Mouse (Mus musculus): ENCODE results near the gene Kcnn3. TPM values are rescaled to one million over a fixed set of nuclear protein-coding genes. Genes with fewer than 3 reads are reported as not detected.

The Kcnn3 gene
- 6.1 and 9.9 TPM in 2 replicates for polyA plus RNA-seq (2014; fragmentation: Nextera tagmentation; extraction: Ambion mirVana)

- no peaks in the 10 kb centered on the region for H3K36me3 ChIP-seq (ENCODE audit: control insufficient read depth, insufficient read depth, low read length)
- H3K9me3 ChIP-seq (ENCODE audit: control insufficient read depth, low read length), result no peaks in the 10 kb centered on the region
- H3K4me3 ChIP-seq (ENCODE audit: low read depth, low read length), result peak within 1 kb of the TSS; percentile 40
- peaks cover 18% of the 10 kb centered on the region for H3K4me1 ChIP-seq (ENCODE audit: control insufficient read depth, insufficient read depth, low read length)
- H3K27me3 ChIP-seq (ENCODE audit: control insufficient read depth, insufficient read depth, low read length), result no peaks in the 10 kb centered on the region
- peak; percentile 94 for ATAC-seq (ENCODE audit: low read depth)
- WGBS, result under 1% methylated on average over 15 of the region's 15 CpGs
- H3K27ac ChIP-seq (ENCODE audit: low read depth, low read length), result peak within 1 kb of the TSS; percentile 18; the same call in 1 of the 2 replicates
- H3K9ac ChIP-seq (replicated peaks; ENCODE audit: low read depth, low read length), result peak within 1 kb of the TSS; percentile 50
- H3K4me2 ChIP-seq (ENCODE audit: low read depth, low read length), result peak within 1 kb of the TSS; percentile 87
Measured at GRCm38 (mm10) chr3:89519894-89520293, at the start of gene Kcnn3. Gene Kcnn3 (plus strand): TSS chr3:89520164.

- Histone ChIP-seq H3K4me3 (ENCODE audit: low read depth, low read length) (no peak overlapping the region), H3K9ac (replicated peaks; ENCODE audit: low read depth, low read length) (no peak overlapping the region), H3K4me2 (ENCODE audit: low read depth, low read length) (no peak overlapping the region), H3K27ac (ENCODE audit: low read depth, low read length) (no peak overlapping the region), H3K27me3 (ENCODE audit: control insufficient read depth, insufficient read depth, low read length) (no peaks in the 10 kb centered on the region), H3K4me1 (ENCODE audit: control insufficient read depth, insufficient read depth, low read length) (no peaks in the 10 kb centered on the region), H3K36me3 (ENCODE audit: control insufficient read depth, insufficient read depth, low read length) (0 out of 2 replicates have a peak, but pooled peaks cover 4% of the 10 kb centered on the region), H3K9me3 (ENCODE audit: control insufficient read depth, low read length) (no peaks in the 10 kb centered on the region)
- no peak for ATAC-seq (ENCODE audit: low read depth)
- WGBS, result 77% methylated on average over 7 of the region's 7 CpGs
Measured at GRCm38 (mm10) chr3:89472280-89472679, 47.7 kb upstream of the Kcnn3 start.

DNA sequence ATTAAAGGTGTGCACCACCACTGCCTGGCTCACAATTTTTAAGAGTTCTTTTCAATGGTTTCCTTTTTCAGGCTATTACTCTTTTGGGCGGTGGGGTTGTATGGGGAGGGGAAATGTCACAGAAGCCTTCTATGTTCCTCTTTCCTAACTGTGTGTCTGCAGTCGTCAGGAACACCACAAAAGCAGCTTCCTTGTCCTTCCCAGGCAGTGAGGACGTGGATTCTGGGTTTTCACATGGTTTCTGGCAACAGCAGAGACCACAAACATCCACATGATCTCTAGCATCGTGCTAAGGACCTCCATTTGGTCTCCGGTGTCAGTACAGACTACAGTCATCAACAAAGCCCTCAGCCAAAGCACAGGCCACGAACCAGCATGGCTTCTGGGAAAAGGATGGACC, 46.1 kb upstream of the Kcnn3 start:
- no peak overlapping the region for H3K27ac ChIP-seq (ENCODE audit: low read depth, low read length)
- WGBS, result 78% methylated on average over 6 of the region's 6 CpGs
- H3K27me3 ChIP-seq (ENCODE audit: control insufficient read depth, insufficient read depth, low read length), result no peaks in the 10 kb centered on the region
- H3K36me3 ChIP-seq (ENCODE audit: control insufficient read depth, insufficient read depth, low read length), result no peaks in the 10 kb centered on the region
- H3K4me1 ChIP-seq (ENCODE audit: control insufficient read depth, insufficient read depth, low read length), result no peaks in the 10 kb centered on the region
- no peak overlapping the region for H3K4me3 ChIP-seq (ENCODE audit: low read depth, low read length)
- ATAC-seq (ENCODE audit: low read depth), result no peak
- no peak overlapping the region for H3K9ac ChIP-seq (replicated peaks; ENCODE audit: low read depth, low read length)
- H3K4me2 ChIP-seq (ENCODE audit: low read depth, low read length), result no peak overlapping the region
- H3K9me3 ChIP-seq (ENCODE audit: control insufficient read depth, low read length), result no peaks in the 10 kb centered on the region

- Histone ChIP-seq H3K4me2 (ENCODE audit: low read depth, low read length) (no peak overlapping the region), H3K36me3 (ENCODE audit: control insufficient read depth, insufficient read depth, low read length) (no peaks in the 10 kb centered on the region), H3K9me3 (ENCODE audit: control insufficient read depth, low read length) (no peaks in the 10 kb centered on the region), H3K4me3 (ENCODE audit: low read depth, low read length) (no peak overlapping the region), H3K4me1 (ENCODE audit: control insufficient read depth, insufficient read depth, low read length) (no peaks in the 10 kb centered on the region), H3K27ac (ENCODE audit: low read depth, low read length) (no peak overlapping the region), H3K9ac (replicated peaks; ENCODE audit: low read depth, low read length) (no peak overlapping the region), H3K27me3 (ENCODE audit: control insufficient read depth, insufficient read depth, low read length) (no peaks in the 10 kb centered on the region)
- 87% methylated on average over 6 of the region's 6 CpGs for WGBS
- no peak for ATAC-seq (ENCODE audit: low read depth)
Measured at GRCm38 (mm10) chr3:89479055-89479454, 40.9 kb upstream of the Kcnn3 start.

GRCm38 (mm10) chr3:89481488-89481887, 38.5 kb upstream of the Kcnn3 start:
- 40% methylated on average over 2 of the region's 2 CpGs for WGBS
- Histone ChIP-seq H3K27me3 (ENCODE audit: control insufficient read depth, insufficient read depth, low read length) (no peaks in the 10 kb centered on the region), H3K4me2 (ENCODE audit: low read depth, low read length) (no peak overlapping the region), H3K9me3 (ENCODE audit: control insufficient read depth, low read length) (no peaks in the 10 kb centered on the region), H3K36me3 (ENCODE audit: control insufficient read depth, insufficient read depth, low read length) (no peaks in the 10 kb centered on the region), H3K4me1 (ENCODE audit: control insufficient read depth, insufficient read depth, low read length) (no peaks in the 10 kb centered on the region), H3K4me3 (ENCODE audit: low read depth, low read length) (no peak overlapping the region), H3K9ac (replicated peaks; ENCODE audit: low read depth, low read length) (no peak overlapping the region), H3K27ac (ENCODE audit: low read depth, low read length) (no peak overlapping the region)
- no peak for ATAC-seq (ENCODE audit: low read depth)

DNA sequence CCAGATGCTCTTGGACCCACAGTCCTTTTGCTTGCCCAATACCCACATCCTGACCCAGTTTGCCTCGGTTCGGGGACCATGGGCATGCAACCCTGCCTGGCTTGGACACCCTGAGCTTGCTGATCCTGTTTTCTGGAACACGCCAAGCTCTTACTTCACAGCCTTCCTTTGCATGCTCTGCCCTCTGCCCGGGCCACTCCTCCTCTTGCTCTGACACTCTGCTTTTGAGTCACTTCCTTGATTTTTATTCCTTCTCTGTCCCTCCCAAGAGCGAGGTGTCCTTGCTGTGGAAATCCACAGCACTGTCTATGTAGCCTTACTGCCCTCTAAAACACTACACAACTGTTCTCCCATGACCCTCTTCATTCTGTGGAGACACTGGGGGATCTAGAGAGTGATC, 37.7 kb upstream of the Kcnn3 start:
- H3K4me2 ChIP-seq (ENCODE audit: low read depth, low read length), result no peak overlapping the region
- H3K27me3 ChIP-seq (ENCODE audit: control insufficient read depth, insufficient read depth, low read length), result no peaks in the 10 kb centered on the region
- H3K9me3 ChIP-seq (ENCODE audit: control insufficient read depth, low read length), result no peaks in the 10 kb centered on the region
- H3K4me1 ChIP-seq (ENCODE audit: control insufficient read depth, insufficient read depth, low read length), result no peaks in the 10 kb centered on the region
- H3K9ac ChIP-seq (replicated peaks; ENCODE audit: low read depth, low read length), result no peak overlapping the region
- 91% methylated on average over 5 of the region's 5 CpGs for WGBS
- H3K36me3 ChIP-seq (ENCODE audit: control insufficient read depth, insufficient read depth, low read length), result no peaks in the 10 kb centered on the region
- no peak overlapping the region for H3K4me3 ChIP-seq (ENCODE audit: low read depth, low read length)
- no peak overlapping the region for H3K27ac ChIP-seq (ENCODE audit: low read depth, low read length)
- no peak for ATAC-seq (ENCODE audit: low read depth)

DNA sequence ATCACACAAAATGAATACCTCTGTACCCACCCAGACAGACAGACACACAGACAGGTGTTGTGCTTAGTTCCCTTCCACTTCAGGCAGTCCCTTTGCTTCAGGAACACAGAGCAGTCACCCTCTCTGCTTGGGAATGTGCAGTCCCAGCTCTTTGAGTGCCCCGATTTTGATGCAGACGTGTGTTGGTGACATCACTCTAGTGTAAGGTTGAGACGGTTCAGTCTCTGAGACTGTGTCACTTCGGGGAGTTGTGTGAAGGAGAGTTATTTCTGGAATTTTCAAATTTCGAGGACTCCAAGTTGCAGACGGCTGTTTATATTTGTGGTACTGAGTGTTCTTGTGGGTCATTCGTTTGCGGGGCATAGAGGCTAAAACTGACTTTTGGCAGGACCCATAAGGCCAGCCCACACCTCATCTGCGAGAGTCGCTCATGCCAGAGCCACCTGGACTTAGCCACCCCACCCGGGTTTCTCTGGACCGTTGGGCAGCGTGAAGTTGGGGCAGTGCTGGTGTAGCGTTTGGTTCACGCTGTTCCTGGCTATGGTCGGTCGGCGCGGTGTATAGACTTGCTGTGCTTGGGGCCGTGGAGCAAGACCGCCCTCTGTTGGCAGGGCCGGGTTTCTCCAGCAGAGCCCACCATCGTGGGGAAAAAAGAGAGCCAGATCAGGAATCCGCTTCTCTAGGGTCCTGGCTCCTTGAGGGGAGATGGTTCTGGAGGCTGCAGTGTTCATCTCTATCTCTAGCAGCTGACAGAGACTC, 35.0 kb upstream of the Kcnn3 start:
- H3K9ac ChIP-seq (replicated peaks; ENCODE audit: low read depth, low read length), result no peak overlapping the region
- no peaks in the 10 kb centered on the region for H3K27me3 ChIP-seq (ENCODE audit: control insufficient read depth, insufficient read depth, low read length)
- H3K4me2 ChIP-seq (ENCODE audit: low read depth, low read length), result no peak overlapping the region
- no peaks in the 10 kb centered on the region for H3K9me3 ChIP-seq (ENCODE audit: control insufficient read depth, low read length)
- ATAC-seq (ENCODE audit: low read depth), result peak; percentile 58
- no peaks in the 10 kb centered on the region for H3K4me1 ChIP-seq (ENCODE audit: control insufficient read depth, insufficient read depth, low read length)
- H3K4me3 ChIP-seq (ENCODE audit: low read depth, low read length), result no peak overlapping the region
- no peak overlapping the region for H3K27ac ChIP-seq (ENCODE audit: low read depth, low read length)
- no peaks in the 10 kb centered on the region for H3K36me3 ChIP-seq (ENCODE audit: control insufficient read depth, insufficient read depth, low read length)
- whole genome bisulfite sequencing, result 22% methylated on average over 24 of the region's 24 CpGs

DNA sequence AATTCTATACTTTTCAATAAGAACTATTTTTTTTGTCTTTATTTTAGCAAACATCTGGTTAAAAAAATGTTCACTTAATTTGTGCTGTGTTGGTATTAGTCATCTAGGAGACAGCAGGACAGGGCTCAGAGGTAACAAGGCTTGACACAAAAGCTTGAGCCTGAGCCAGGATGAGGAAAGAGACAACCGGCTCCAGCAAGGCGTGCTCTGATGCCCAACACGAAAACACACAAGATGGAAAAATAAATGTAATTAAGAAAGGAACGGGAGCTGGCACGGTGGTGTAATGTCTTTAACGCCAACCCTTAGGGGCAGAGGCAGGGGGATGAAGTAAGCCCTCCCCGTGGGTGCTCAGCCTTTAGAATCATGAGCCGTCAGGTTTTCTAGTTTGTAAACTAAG, 33.9 kb upstream of the Kcnn3 start:
- Histone ChIP-seq H3K4me2 (ENCODE audit: low read depth, low read length) (no peak overlapping the region), H3K27me3 (ENCODE audit: control insufficient read depth, insufficient read depth, low read length) (no peaks in the 10 kb centered on the region), H3K4me1 (ENCODE audit: control insufficient read depth, insufficient read depth, low read length) (no peaks in the 10 kb centered on the region), H3K9me3 (ENCODE audit: control insufficient read depth, low read length) (no peaks in the 10 kb centered on the region), H3K9ac (replicated peaks; ENCODE audit: low read depth, low read length) (no peak overlapping the region), H3K4me3 (ENCODE audit: low read depth, low read length) (no peak overlapping the region), H3K27ac (ENCODE audit: low read depth, low read length) (no peak overlapping the region), H3K36me3 (ENCODE audit: control insufficient read depth, insufficient read depth, low read length) (no peaks in the 10 kb centered on the region)
- WGBS, result 80% methylated on average over 8 of the region's 8 CpGs
- no peak for ATAC-seq (ENCODE audit: low read depth)

DNA sequence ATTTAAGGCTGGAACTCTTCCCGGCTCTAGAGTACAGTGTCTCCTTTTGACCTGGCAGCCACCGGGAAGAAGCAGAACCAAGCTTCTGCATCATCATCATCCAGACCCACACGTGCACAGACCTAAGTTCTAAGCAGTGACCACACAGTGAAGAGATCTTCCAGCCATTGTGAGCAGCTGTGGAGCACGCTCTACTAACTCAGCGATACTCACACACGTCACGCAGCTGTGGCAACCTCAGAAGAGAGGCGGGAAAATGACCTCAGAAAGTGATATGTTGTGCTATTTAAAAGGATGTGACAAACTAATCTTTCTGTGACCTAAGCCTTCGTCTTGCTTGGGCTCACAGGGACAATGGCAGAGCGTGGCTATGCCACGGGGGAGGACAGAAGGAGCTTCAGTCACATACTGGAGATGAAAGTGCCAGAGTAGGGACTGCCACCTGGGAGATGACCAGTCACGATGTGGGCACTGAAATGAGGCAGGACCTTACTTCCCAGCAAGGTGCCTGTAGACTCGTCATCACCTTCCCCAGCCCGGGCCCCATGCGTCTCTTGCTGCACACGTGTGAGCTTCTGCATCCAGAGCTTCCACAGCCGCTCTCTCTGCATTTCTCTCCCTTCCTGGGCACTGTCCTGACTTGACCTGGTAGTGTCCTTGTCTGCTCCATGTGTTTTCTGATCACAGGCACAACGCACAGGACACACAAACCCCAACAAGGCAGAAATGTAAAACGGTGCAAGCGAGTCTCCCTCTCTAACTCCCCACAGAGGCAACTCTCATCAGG, 32.9 kb upstream of the Kcnn3 start:
- no peak overlapping the region for H3K4me2 ChIP-seq (ENCODE audit: low read depth, low read length)
- no peak for ATAC-seq (ENCODE audit: low read depth)
- no peak overlapping the region for H3K4me3 ChIP-seq (ENCODE audit: low read depth, low read length)
- WGBS, result 71% methylated on average over 20 of the region's 20 CpGs
- no peaks in the 10 kb centered on the region for H3K27me3 ChIP-seq (ENCODE audit: control insufficient read depth, insufficient read depth, low read length)
- no peak overlapping the region for H3K9ac ChIP-seq (replicated peaks; ENCODE audit: low read depth, low read length)
- H3K27ac ChIP-seq (ENCODE audit: low read depth, low read length), result no peak overlapping the region
- no peaks in the 10 kb centered on the region for H3K36me3 ChIP-seq (ENCODE audit: control insufficient read depth, insufficient read depth, low read length)
- H3K4me1 ChIP-seq (ENCODE audit: control insufficient read depth, insufficient read depth, low read length), result no peaks in the 10 kb centered on the region
- no peaks in the 10 kb centered on the region for H3K9me3 ChIP-seq (ENCODE audit: control insufficient read depth, low read length)

All from neural tube, embryonic 14.5 days (tissue).